Mouse (Mus musculus) urinary bladder, adult 18-20 months (tissue): ENCODE measurements at regions not wholly inside any gene's neighbourhood (a gene's known extent, or its start where the extent isn't known, plus 50 kb on each side); places are given as distances from the start of the nearest gene placed in this dataset.

Source experiments
- DNase-seq, 2 experiments: peaks; one replicate each; pipeline ENCODE4 v3.0.0; 2022; ENCODE audit warnings: low spot score in 2 of 2, mixed read lengths in 2 of 2

GRCm38 (mm10) chr13:110673536-110673935 lies 278.7 kb downstream of the Plk2 start:
- DNase-seq: no peak

- no peak for DNase-seq
Measured at GRCm38 (mm10) chr13:110683259-110684041, 288.6 kb downstream of the Plk2 start.

- DNase-seq: no peak
Measured at GRCm38 (mm10) chr13:110688796-110689195, 293.9 kb downstream of the Plk2 start.

- no peak for DNase-seq
Measured at GRCm38 (mm10) chr13:110690501-110691255, 295.8 kb downstream of the Plk2 start.

- DNase-seq: no peak
Measured at GRCm38 (mm10) chr13:110692696-110693095, 297.9 kb downstream of the Plk2 start.

GRCm38 (mm10) chr13:110694876-110695275 lies 300.0 kb downstream of the Plk2 start:
- DNase-seq: no peak

GRCm38 (mm10) chr13:110696549-110696948 lies 301.7 kb downstream of the Plk2 start:
- no peak for DNase-seq

GRCm38 (mm10) chr13:110704261-110704660 lies 309.4 kb downstream of the Plk2 start:
- DNase-seq: no peak

- DNase-seq: no peak
Measured at GRCm38 (mm10) chr13:110710847-110711246, 316.0 kb downstream of the Plk2 start.

GRCm38 (mm10) chr13:110712527-110712926 lies 317.7 kb downstream of the Plk2 start:
- no peak for DNase-seq

GRCm38 (mm10) chr13:110722170-110722569 lies 327.3 kb downstream of the Plk2 start:
- no peak for DNase-seq

GRCm38 (mm10) chr13:110722752-110723151 lies 327.9 kb downstream of the Plk2 start:
- DNase-seq: no peak

GRCm38 (mm10) chr13:110724836-110725235 lies 330.0 kb downstream of the Plk2 start:
- DNase-seq: no peak

GRCm38 (mm10) chr13:110725821-110726220 lies 331.0 kb downstream of the Plk2 start:
- no peak for DNase-seq

GRCm38 (mm10) chr13:110735511-110735910 lies 340.7 kb downstream of the Plk2 start:
- no peak for DNase-seq

- DNase-seq: no peak
Measured at GRCm38 (mm10) chr13:110741576-110742206, 346.8 kb downstream of the Plk2 start.

- DNase-seq: peak in 1 of 2 experiments; percentile 4
Measured at GRCm38 (mm10) chr13:110747223-110747868, 352.5 kb downstream of the Plk2 start.

GRCm38 (mm10) chr13:110752746-110753145 lies 357.9 kb downstream of the Plk2 start:
- DNase-seq: no peak

GRCm38 (mm10) chr13:110754548-110754947 lies 359.7 kb downstream of the Plk2 start:
- no peak for DNase-seq

GRCm38 (mm10) chr13:110756877-110757276 lies 362.0 kb downstream of the Plk2 start:
- no peak for DNase-seq

GRCm38 (mm10) chr13:110769210-110769609 lies 374.4 kb downstream of the Plk2 start:
- DNase-seq: no peak

GRCm38 (mm10) chr13:110775251-110775650 lies 380.4 kb downstream of the Plk2 start:
- no peak for DNase-seq
